Mouse (Mus musculus): ENCODE measurements at regions not wholly inside any gene's neighbourhood (a gene's known extent, or its start where the extent isn't known, plus 50 kb on each side); places are given as distances from the start of the nearest gene placed in this dataset.
A peak's percentile ranks its signal among the peaks of the same experiment; 100 is the strongest.

GRCm38 (mm10) chr16:89679438-89679837 is 108.5 kb upstream of the Krtap11-1 start:
- ATAC-seq (ENCODE audit: low FRiP score) (no peak), DNase-seq (ENCODE audit: low spot score) (no peak)
- Histone ChIP-seq H3K27ac (no peak overlapping the region), H3K9ac (no peak overlapping the region), H3K27me3 (ENCODE audit: control insufficient read depth, insufficient read depth, low read length) (no peaks in the 10 kb centered on the region), H3K4me3 (replicated peaks; ENCODE audit: low read length) (no peak overlapping the region), H3K4me2 (replicated peaks) (no peak overlapping the region), H3K36me3 (replicated peaks; ENCODE audit: control insufficient read depth, insufficient read depth) (no peaks in the 10 kb centered on the region), H3K4me1 (replicated peaks; ENCODE audit: control insufficient read depth, insufficient read depth, low read length) (0 out of 2 replicates have a peak, but pooled peaks cover 1% of the 10 kb centered on the region), H3K9me3 (ENCODE audit: control insufficient read depth, low read length) (no peaks in the 10 kb centered on the region)
- 98% methylated on average over 6 of the region's 6 CpGs for WGBS

DNA sequence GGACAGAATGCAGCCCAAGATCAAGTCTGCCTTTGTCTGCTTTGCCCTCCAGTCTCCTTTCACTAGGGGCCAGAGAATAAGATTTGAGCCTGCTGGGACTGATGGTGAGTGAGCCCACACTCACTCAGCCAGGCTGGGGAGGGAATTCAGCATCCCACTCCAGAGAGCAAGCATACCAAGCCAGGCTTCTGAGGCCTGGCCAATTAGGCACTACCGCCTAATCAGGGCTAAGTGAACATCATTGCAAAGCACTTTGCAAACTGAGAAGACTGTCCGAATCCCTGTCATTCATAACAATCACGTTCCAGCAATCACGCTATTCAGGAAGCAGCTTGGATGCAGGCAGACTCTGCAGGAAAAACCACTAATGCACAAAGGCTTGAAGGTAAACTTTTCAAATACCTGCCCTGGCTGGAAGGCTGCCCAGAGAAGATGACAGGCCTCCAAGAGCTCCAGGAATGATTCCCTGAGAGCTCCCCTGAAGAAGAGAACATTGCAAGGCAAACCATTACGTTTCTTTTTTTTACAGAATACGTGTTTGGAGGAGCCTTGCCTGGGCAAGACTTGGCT is 107.5 kb upstream of the Krtap11-1 start:
- Histone ChIP-seq H3K4me3 (replicated peaks; ENCODE audit: low read length) (no peak overlapping the region), H3K9me3 (ENCODE audit: control insufficient read depth, low read length) (no peaks in the 10 kb centered on the region), H3K27ac (no peak overlapping the region), H3K36me3 (replicated peaks; ENCODE audit: control insufficient read depth, insufficient read depth) (no peaks in the 10 kb centered on the region), H3K27me3 (ENCODE audit: control insufficient read depth, insufficient read depth, low read length) (no peaks in the 10 kb centered on the region), H3K4me2 (replicated peaks) (no peak overlapping the region), H3K9ac (no peak overlapping the region), H3K4me1 (replicated peaks; ENCODE audit: control insufficient read depth, insufficient read depth, low read length) (0 out of 2 replicates have a peak, but pooled peaks cover 5% of the 10 kb centered on the region)
- 70% methylated on average over 6 of the region's 6 CpGs for WGBS
- no peak for DNase-seq (ENCODE audit: low spot score)
- ATAC-seq (ENCODE audit: low FRiP score), result no peak

DNA sequence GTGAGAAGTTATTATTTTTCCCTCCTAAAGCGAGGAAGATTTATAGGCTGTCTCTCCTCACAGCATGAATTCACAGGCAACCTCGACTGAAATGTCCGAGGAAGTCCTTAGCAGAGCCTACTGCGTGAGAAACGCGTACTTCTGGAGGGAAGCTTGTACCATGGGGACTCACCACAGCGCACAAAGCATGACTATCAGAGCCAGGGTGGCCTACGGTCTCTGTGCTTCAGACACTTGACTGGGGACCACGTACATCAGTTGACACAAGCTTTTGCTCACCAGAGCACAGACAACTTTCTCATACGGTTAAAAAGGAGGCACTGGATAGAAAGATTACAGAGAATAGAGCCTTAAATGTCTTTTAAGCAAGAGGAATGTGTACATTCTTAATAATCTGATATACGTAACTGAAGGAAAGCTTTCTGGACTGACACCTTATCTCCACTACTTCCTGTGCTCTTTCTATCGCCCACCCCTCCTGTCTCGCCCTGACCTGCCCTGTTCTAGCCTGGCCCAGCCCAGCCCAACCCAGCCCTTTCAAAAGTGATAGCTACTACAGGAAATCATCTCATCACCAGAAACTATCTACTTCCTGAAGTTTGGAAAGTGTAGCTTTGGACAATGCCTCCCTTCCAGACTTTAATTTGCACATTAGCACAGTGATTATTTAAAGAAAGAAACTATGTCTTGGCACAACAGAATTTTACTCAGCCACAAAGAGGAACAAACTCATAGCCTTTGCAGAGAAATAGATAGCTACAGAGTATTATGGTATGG is 104.2 kb upstream of the Krtap11-1 start:
- Histone ChIP-seq H3K27ac (no peak overlapping the region), H3K4me2 (replicated peaks) (no peak overlapping the region), H3K4me3 (replicated peaks; ENCODE audit: low read length) (no peak overlapping the region), H3K4me1 (replicated peaks; ENCODE audit: control insufficient read depth, insufficient read depth, low read length) (0 out of 2 replicates have a peak, but pooled peaks cover 5% of the 10 kb centered on the region), H3K9ac (no peak overlapping the region), H3K36me3 (replicated peaks; ENCODE audit: control insufficient read depth, insufficient read depth) (no peaks in the 10 kb centered on the region), H3K9me3 (ENCODE audit: control insufficient read depth, low read length) (no peaks in the 10 kb centered on the region), H3K27me3 (ENCODE audit: control insufficient read depth, insufficient read depth, low read length) (no peaks in the 10 kb centered on the region)
- no peak for DNase-seq (ENCODE audit: low spot score)
- ATAC-seq (ENCODE audit: low FRiP score), result 0 out of 2 replicates have a peak, but pooled peaks have one; percentile 14
- WGBS, result 59% methylated on average over 13 of the region's 13 CpGs

DNA sequence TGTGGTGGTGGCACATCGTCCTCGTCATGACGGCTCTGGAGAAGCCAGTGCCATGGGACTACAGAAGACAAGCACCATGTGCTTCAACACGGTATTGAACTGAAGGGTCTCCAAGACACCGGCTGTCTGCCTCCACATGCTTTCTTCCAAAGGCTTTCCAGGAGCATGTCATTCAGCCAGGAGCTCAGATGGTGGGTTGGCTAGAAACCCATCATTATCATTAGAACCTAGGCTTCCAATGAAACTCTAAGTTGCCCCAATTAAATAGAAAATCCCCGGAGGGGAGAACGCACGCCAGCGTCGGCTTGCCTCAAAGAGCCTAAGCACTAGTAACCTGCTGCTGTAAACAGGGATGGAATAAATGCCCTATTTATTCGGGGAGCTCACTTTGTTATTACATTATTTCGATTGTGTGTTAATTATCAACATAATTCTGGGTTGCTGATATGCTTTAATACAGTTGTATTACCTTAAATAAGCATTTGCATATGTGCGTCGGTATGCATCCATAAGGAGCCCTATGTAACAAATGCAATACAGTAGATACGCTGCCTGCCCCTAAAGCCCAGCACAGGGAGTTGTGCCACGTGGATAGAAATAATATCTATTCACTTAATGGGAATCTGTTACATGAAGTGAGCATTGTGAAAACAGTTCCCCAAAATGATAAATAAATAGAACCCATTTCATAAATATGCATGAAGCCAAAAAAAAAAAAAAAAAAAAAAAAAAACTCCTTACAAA is 103.3 kb upstream of the Krtap11-1 start:
- Histone ChIP-seq H3K4me1 (replicated peaks; ENCODE audit: control insufficient read depth, insufficient read depth, low read length) (0 out of 2 replicates have a peak, but pooled peaks cover 5% of the 10 kb centered on the region), H3K27me3 (ENCODE audit: control insufficient read depth, insufficient read depth, low read length) (no peaks in the 10 kb centered on the region), H3K4me2 (replicated peaks) (0 out of 2 replicates have a peak overlapping the region, but pooled peaks have one; percentile 12), H3K9ac (no peak overlapping the region), H3K9me3 (ENCODE audit: control insufficient read depth, low read length) (no peaks in the 10 kb centered on the region), H3K27ac (no peak overlapping the region), H3K4me3 (replicated peaks; ENCODE audit: low read length) (no peak overlapping the region), H3K36me3 (replicated peaks; ENCODE audit: control insufficient read depth, insufficient read depth) (no peaks in the 10 kb centered on the region)
- peak; percentile 60 for ATAC-seq (ENCODE audit: low FRiP score)
- DNase-seq (ENCODE audit: low spot score), result peak; percentile 46
- WGBS, result 50% methylated on average over 16 of the region's 16 CpGs

DNA sequence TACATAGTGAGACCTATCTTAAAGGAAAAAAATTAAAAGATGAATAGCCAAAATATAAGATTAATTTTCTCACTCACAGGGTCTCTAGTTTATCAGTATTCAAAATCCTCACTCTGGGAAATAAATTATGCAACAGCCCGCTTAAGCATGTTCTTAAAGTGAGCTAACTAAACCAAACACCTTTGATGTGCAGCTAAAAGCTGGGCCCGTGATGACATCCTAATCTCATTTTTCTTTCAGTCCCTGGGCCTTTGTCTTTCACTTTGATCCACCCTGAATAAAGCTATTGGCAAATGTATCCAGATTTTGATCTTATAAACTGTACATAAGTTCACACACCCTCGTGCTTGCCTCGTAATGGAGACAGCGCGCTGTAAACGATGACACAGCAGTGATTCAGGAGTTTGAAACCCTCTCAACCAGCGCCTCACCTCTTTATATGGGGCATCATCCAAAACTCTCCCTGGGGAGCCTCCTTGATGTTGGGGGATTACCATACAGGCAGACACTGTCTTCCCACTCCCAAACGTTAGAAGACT is 100.3 kb upstream of the Krtap11-1 start:
- Histone ChIP-seq H3K4me3 (replicated peaks; ENCODE audit: low read length) (no peak overlapping the region), H3K27me3 (ENCODE audit: control insufficient read depth, insufficient read depth, low read length) (no peaks in the 10 kb centered on the region), H3K9me3 (ENCODE audit: control insufficient read depth, low read length) (no peaks in the 10 kb centered on the region), H3K4me1 (replicated peaks; ENCODE audit: control insufficient read depth, insufficient read depth, low read length) (0 out of 2 replicates have a peak, but pooled peaks cover 5% of the 10 kb centered on the region), H3K9ac (no peak overlapping the region), H3K4me2 (replicated peaks) (no peak overlapping the region), H3K27ac (no peak overlapping the region), H3K36me3 (replicated peaks; ENCODE audit: control insufficient read depth, insufficient read depth) (no peaks in the 10 kb centered on the region)
- DNase-seq (ENCODE audit: low spot score) (no peak), ATAC-seq (ENCODE audit: low FRiP score) (no peak)
- 78% methylated on average over 9 of the region's 9 CpGs for WGBS

DNA sequence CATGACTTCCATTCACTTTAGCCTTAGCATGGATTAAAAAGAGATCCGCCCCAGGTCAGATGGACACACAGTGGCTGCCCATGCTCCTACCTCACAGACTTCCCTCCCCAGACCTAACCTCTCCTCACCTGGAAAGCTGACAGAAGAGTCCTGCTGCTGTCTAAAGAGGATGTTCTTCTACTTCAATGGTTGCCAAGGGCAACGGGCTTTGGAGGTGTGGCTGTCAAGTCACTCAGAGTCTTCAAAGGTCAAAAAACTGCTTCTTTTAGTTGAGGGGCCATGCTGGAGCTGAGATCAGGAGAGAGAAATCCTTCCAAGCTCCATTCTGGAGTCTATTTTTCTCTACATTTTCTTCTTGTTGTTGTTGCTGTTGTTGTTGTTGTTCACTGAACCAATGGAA is 89.1 kb upstream of the Krtap11-1 start:
- H3K27me3 ChIP-seq (ENCODE audit: control insufficient read depth, insufficient read depth, low read length), result no peaks in the 10 kb centered on the region
- no peaks in the 10 kb centered on the region for H3K36me3 ChIP-seq (replicated peaks; ENCODE audit: control insufficient read depth, insufficient read depth)
- no peak for ATAC-seq (ENCODE audit: low FRiP score)
- H3K9ac ChIP-seq, result no peak overlapping the region
- no peak for DNase-seq (ENCODE audit: low spot score)
- no peak overlapping the region for H3K4me3 ChIP-seq (replicated peaks; ENCODE audit: low read length)
- no peaks in the 10 kb centered on the region for H3K4me1 ChIP-seq (replicated peaks; ENCODE audit: control insufficient read depth, insufficient read depth, low read length)
- no peaks in the 10 kb centered on the region; the same call in 1 of the 2 replicates for H3K9me3 ChIP-seq (ENCODE audit: control insufficient read depth, low read length)
- WGBS, result 80% methylated on average over 2 of the region's 2 CpGs
- H3K4me2 ChIP-seq (replicated peaks), result no peak overlapping the region
- H3K27ac ChIP-seq, result no peak overlapping the region

- ATAC-seq (ENCODE audit: low FRiP score) (no peak), DNase-seq (ENCODE audit: low spot score) (no peak)
- Histone ChIP-seq H3K9me3 (ENCODE audit: control insufficient read depth, low read length) (no peaks in the 10 kb centered on the region; the same call in 1 of the 2 replicates), H3K27me3 (ENCODE audit: control insufficient read depth, insufficient read depth, low read length) (no peaks in the 10 kb centered on the region), H3K4me3 (replicated peaks; ENCODE audit: low read length) (no peak overlapping the region), H3K4me1 (replicated peaks; ENCODE audit: control insufficient read depth, insufficient read depth, low read length) (no peaks in the 10 kb centered on the region), H3K4me2 (replicated peaks) (no peak overlapping the region), H3K27ac (no peak overlapping the region), H3K9ac (no peak overlapping the region), H3K36me3 (replicated peaks; ENCODE audit: control insufficient read depth, insufficient read depth) (no peaks in the 10 kb centered on the region)
- WGBS, result 95% methylated on average over 3 of the region's 3 CpGs
These were observed 85.1 kb upstream of the Krtap11-1 start for GRCm38 (mm10) chr16:89656036-89656435.

- DNase-seq (ENCODE audit: low spot score) (no peak), ATAC-seq (ENCODE audit: low FRiP score) (no peak)
- no peak overlapping the region for H3K9ac ChIP-seq
- 73% methylated on average over 4 of the region's 4 CpGs for WGBS
- H3K27ac ChIP-seq, result no peak overlapping the region
- H3K4me1 ChIP-seq (replicated peaks; ENCODE audit: control insufficient read depth, insufficient read depth, low read length), result no peaks in the 10 kb centered on the region
- H3K27me3 ChIP-seq (ENCODE audit: control insufficient read depth, insufficient read depth, low read length), result no peaks in the 10 kb centered on the region
- H3K4me3 ChIP-seq (replicated peaks; ENCODE audit: low read length), result no peak overlapping the region
- no peaks in the 10 kb centered on the region for H3K36me3 ChIP-seq (replicated peaks; ENCODE audit: control insufficient read depth, insufficient read depth)
- no peaks in the 10 kb centered on the region for H3K9me3 ChIP-seq (ENCODE audit: control insufficient read depth, low read length)
- no peak overlapping the region for H3K4me2 ChIP-seq (replicated peaks)
These were observed 77.7 kb upstream of the Krtap11-1 start for GRCm38 (mm10) chr16:89648651-89649050.
